ENCODE assay signal across 7 mouse cellular contexts in the genomic region with DNA sequence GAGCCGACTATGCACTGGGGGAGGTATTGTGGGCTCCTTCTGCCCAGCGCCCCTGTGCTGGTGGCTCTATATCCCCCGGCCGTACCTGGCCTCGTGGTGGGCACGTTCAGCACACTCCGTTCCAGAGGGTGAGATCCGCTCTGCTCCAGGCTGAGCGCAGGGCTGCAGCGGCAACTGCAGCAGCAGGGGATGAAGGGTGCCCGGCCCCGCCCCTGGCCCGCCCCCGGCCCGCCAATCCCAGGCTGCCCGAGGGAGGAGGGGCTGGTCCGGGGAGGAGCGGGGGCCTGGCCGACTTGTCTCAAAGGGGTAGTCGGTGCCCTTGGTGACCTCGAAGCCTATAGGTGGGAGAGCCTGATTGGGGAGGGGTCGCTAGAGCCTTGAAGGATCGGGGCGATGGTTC. TPM values are rescaled to one million over a fixed set of nuclear protein-coding genes. Genes with fewer than 3 reads are reported as not detected.
A peak's percentile ranks its signal among the peaks of the same experiment; 100 is the strongest.
DNase-seq lines count a peak whose midpoint lies in the region; ATAC-seq lines count a peak whose summit lies in the region.

No protein-coding gene starts in this region.

- ATAC-seq in hindbrain, embryonic 15.5 days (ENCODE audit: low FRiP score, low read depth), result peak; percentile 75; the same call in 1 of the 2 replicates
- ATAC-seq in liver, embryonic 11.5 days (replicated peaks; ENCODE audit: low FRiP score), result peak; percentile 76
- peak; percentile 86 for ATAC-seq in neural tube, embryonic 13.5 days (ENCODE audit: low read depth)
- no peak for ATAC-seq in activated CD4-positive, CD25-positive, alpha-beta regulatory T cell, adult 4 months

- H3K4me2 ChIP-seq in hindbrain, embryonic 15.5 days, result peak overlapping the region; percentile 64
- peak overlapping the region; percentile 72 for H3K4me2 ChIP-seq in liver, embryonic 11.5 days
- H3K4me2 ChIP-seq in neural tube, embryonic 13.5 days, result peak overlapping the region; percentile 75

- WGBS in hindbrain, embryonic 15.5 days, result under 1% methylated on average over 24 of the region's 24 CpGs
- 1% methylated on average over 24 of the region's 24 CpGs for WGBS in liver, embryonic 11.5 days
- WGBS in neural tube, embryonic 13.5 days, result under 1% methylated on average over 24 of the region's 24 CpGs

- peaks cover 45% of the 10 kb centered on the region for H3K4me1 ChIP-seq in hindbrain, embryonic 15.5 days (replicated peaks)
- H3K4me1 ChIP-seq in liver, embryonic 11.5 days (replicated peaks; ENCODE audit: control insufficient read depth, insufficient read depth, low read length), result peaks cover 10% of the 10 kb centered on the region
- peaks cover 57% of the 10 kb centered on the region for H3K4me1 ChIP-seq in neural tube, embryonic 13.5 days (replicated peaks)

- peak; percentile 63 for DNase-seq in ES-CJ7 (ENCODE audit: low read depth, low spot score)
- peak; percentile 40 to 61 for DNase-seq in adrenal gland, postnatal 36 days
- DNase-seq in gastrocnemius, postnatal 10 days, result peak; percentile 70
- DNase-seq in liver, embryonic 11.5 days (ENCODE audit: low spot score), result peak; percentile 73

- peaks cover 22% of the 10 kb centered on the region for H3K27me3 ChIP-seq in hindbrain, embryonic 15.5 days
- H3K27me3 ChIP-seq in liver, embryonic 11.5 days (replicated peaks; ENCODE audit: control insufficient read depth, insufficient read depth, low read length), result peaks cover 62% of the 10 kb centered on the region
- peaks cover 40% of the 10 kb centered on the region for H3K27me3 ChIP-seq in neural tube, embryonic 13.5 days

- peak overlapping the region; percentile 57 for H3K27ac ChIP-seq in hindbrain, embryonic 15.5 days (replicated peaks)
- no peak overlapping the region for H3K27ac ChIP-seq in liver, embryonic 11.5 days (ENCODE audit: low read depth, low read length)
- H3K27ac ChIP-seq in neural tube, embryonic 13.5 days (replicated peaks), result peak overlapping the region; percentile 28

- no peaks in the 10 kb centered on the region for H3K36me3 ChIP-seq in hindbrain, embryonic 15.5 days
- H3K36me3 ChIP-seq in liver, embryonic 11.5 days (ENCODE audit: control insufficient read depth, insufficient read depth, low read length), result no peaks in the 10 kb centered on the region
- no peaks in the 10 kb centered on the region for H3K36me3 ChIP-seq in neural tube, embryonic 13.5 days

- peak overlapping the region; percentile 39 for H3K9ac ChIP-seq in hindbrain, embryonic 15.5 days
- H3K9ac ChIP-seq in liver, embryonic 11.5 days (ENCODE audit: low read depth, low read length), result peak overlapping the region; percentile 2; the same call in 1 of the 2 replicates
- peak overlapping the region; percentile 66 for H3K9ac ChIP-seq in neural tube, embryonic 13.5 days

- H3K9me3 ChIP-seq in hindbrain, embryonic 15.5 days, result no peaks in the 10 kb centered on the region
- no peaks in the 10 kb centered on the region for H3K9me3 ChIP-seq in liver, embryonic 11.5 days (ENCODE audit: control insufficient read depth, low read length)
- no peaks in the 10 kb centered on the region for H3K9me3 ChIP-seq in neural tube, embryonic 13.5 days

- H3K4me3 ChIP-seq in hindbrain, embryonic 15.5 days, result peak overlapping the region; percentile 42
- H3K4me3 ChIP-seq in liver, embryonic 11.5 days (ENCODE audit: low read depth, low read length), result peak overlapping the region; percentile 40
- peak overlapping the region; percentile 44 for H3K4me3 ChIP-seq in neural tube, embryonic 13.5 days

RNA-seq across cellular contexts. Expression of a gene that starts 2.1 kb away (rescaled TPM):
- 1 to 10 TPM in 1 of 2 experiments, under 1 TPM in 1; 0.30 to 1.0 TPM for total RNA-seq in adrenal gland, postnatal 36 days (2021)
- total RNA-seq in gastrocnemius, postnatal 10 days (2021), result 10 to 100 TPM; 17.6 to 20.4 TPM
- 41.4 and 43.3 TPM in 2 replicates for polyA plus RNA-seq in hindbrain, embryonic 15.5 days (2015; fragmentation: Nextera tagmentation; extraction: Ambion mirVana)
- polyA plus RNA-seq in liver, embryonic 11.5 days (2014; fragmentation: Nextera tagmentation; extraction: Ambion mirVana), result 3.9 and 4.0 TPM in 2 replicates
- polyA plus RNA-seq in neural tube, embryonic 13.5 days (2015; fragmentation: Nextera tagmentation; extraction: Ambion mirVana), result 23.9 and 25.6 TPM in 2 replicates
- not detected for polyA plus RNA-seq in activated CD4-positive, CD25-positive, alpha-beta regulatory T cell, adult 4 months (2017; shearing (Covaris generic))

RNA-seq across cellular contexts. Expression of a gene that starts 12.3 kb away (rescaled TPM):
- total RNA-seq in adrenal gland, postnatal 36 days (2021), result not detected
- total RNA-seq in gastrocnemius, postnatal 10 days (2021), result not detected
- polyA plus RNA-seq in hindbrain, embryonic 15.5 days (2015; fragmentation: Nextera tagmentation; extraction: Ambion mirVana), result 2.0 and 3.6 TPM in 2 replicates
- polyA plus RNA-seq in liver, embryonic 11.5 days (2014; fragmentation: Nextera tagmentation; extraction: Ambion mirVana), result 4.7 and 5.0 TPM in 2 replicates
- 0.96 and 2.4 TPM in 2 replicates for polyA plus RNA-seq in neural tube, embryonic 13.5 days (2015; fragmentation: Nextera tagmentation; extraction: Ambion mirVana)
- 1 to 10 TPM in 1 of 2 experiments, not detected in 1; 1.1 TPM for polyA plus RNA-seq in activated CD4-positive, CD25-positive, alpha-beta regulatory T cell, adult 4 months (2017; shearing (Covaris generic))

RNA-seq across cellular contexts. Expression of a gene that starts 32.1 kb away (rescaled TPM):
- total RNA-seq in adrenal gland, postnatal 36 days (2021), result 100 to 1,000 TPM; 221 to 245 TPM
- 100 to 1,000 TPM; 193 to 231 TPM for total RNA-seq in gastrocnemius, postnatal 10 days (2021)
- 332 and 343 TPM in 2 replicates for polyA plus RNA-seq in hindbrain, embryonic 15.5 days (2015; fragmentation: Nextera tagmentation; extraction: Ambion mirVana)
- polyA plus RNA-seq in liver, embryonic 11.5 days (2014; fragmentation: Nextera tagmentation; extraction: Ambion mirVana), result 217 and 233 TPM in 2 replicates
- 350 and 384 TPM in 2 replicates for polyA plus RNA-seq in neural tube, embryonic 13.5 days (2015; fragmentation: Nextera tagmentation; extraction: Ambion mirVana)
- 100 to 1,000 TPM; 176 to 181 TPM for polyA plus RNA-seq in activated CD4-positive, CD25-positive, alpha-beta regulatory T cell, adult 4 months (2017; shearing (Covaris generic))

RNA-seq across cellular contexts. Expression of a gene that starts 43.1 kb away (rescaled TPM):
- total RNA-seq in adrenal gland, postnatal 36 days (2021), result 10 to 100 TPM; 22.6 to 41.3 TPM
- 10 to 100 TPM; 11.9 to 18.0 TPM for total RNA-seq in gastrocnemius, postnatal 10 days (2021)
- 14.0 and 18.5 TPM in 2 replicates for polyA plus RNA-seq in hindbrain, embryonic 15.5 days (2015; fragmentation: Nextera tagmentation; extraction: Ambion mirVana)
- 5.9 and 6.2 TPM in 2 replicates for polyA plus RNA-seq in liver, embryonic 11.5 days (2014; fragmentation: Nextera tagmentation; extraction: Ambion mirVana)
- polyA plus RNA-seq in neural tube, embryonic 13.5 days (2015; fragmentation: Nextera tagmentation; extraction: Ambion mirVana), result 12.2 and 13.2 TPM in 2 replicates
- not detected for polyA plus RNA-seq in activated CD4-positive, CD25-positive, alpha-beta regulatory T cell, adult 4 months (2017; shearing (Covaris generic))

RNA-seq across cellular contexts. Expression of a gene that starts 58.2 kb away (rescaled TPM):
- total RNA-seq in adrenal gland, postnatal 36 days (2021), result 1 to 10 TPM; 4.6 to 8.4 TPM
- total RNA-seq in gastrocnemius, postnatal 10 days (2021), result 10 to 100 TPM; 41.8 to 51.3 TPM
- 4.6 and 5.1 TPM in 2 replicates for polyA plus RNA-seq in hindbrain, embryonic 15.5 days (2015; fragmentation: Nextera tagmentation; extraction: Ambion mirVana)
- polyA plus RNA-seq in liver, embryonic 11.5 days (2014; fragmentation: Nextera tagmentation; extraction: Ambion mirVana), result 0.63 and 0.79 TPM in 2 replicates
- polyA plus RNA-seq in neural tube, embryonic 13.5 days (2015; fragmentation: Nextera tagmentation; extraction: Ambion mirVana), result 6.5 and 9.0 TPM in 2 replicates
- polyA plus RNA-seq in activated CD4-positive, CD25-positive, alpha-beta regulatory T cell, adult 4 months (2017; shearing (Covaris generic)), result not detected

Comparison
In these comparisons a context has a peak if more than half of its experiments do, and no peak if none do; other contexts are left out.
1. H3K9ac ChIP-seq: peak in every context shown above with its lines; median percentile 66 in neural tube, embryonic 13.5 days; 39 in hindbrain, embryonic 15.5 days; 2 in liver, embryonic 11.5 days.